Mouse (Mus musculus) heart, adult 18-20 months (tissue): ENCODE data around the gene Slc22a3. TPM values are rescaled to one million over a fixed set of nuclear protein-coding genes. Genes with fewer than 3 reads are reported as not detected.

Source experiments
- DNase-seq, 2 experiments: peaks; one replicate each; pipeline ENCODE4 v3.0.0; 2021 to 2022; ENCODE audit warnings: mixed read lengths in 1 of 2
- total RNA-seq, 2 experiments: library from RNA; stranded (reverse); gene quantifications; 2 replicates each; pipeline ENCODE4 v1.2.3; 2021

Slc22a3 gene
- total RNA-seq, 2 experiments from 2014 or later = 12.0 to 13.9 TPM

GRCm38 (mm10) chr17:12409346-12409944 is 98.1 kb downstream of the Slc22a3 start:
- no peak for DNase-seq

GRCm38 (mm10) chr17:12403420-12403819 is 104.1 kb downstream of the Slc22a3 start:
- peak; percentile 34 to 66 for DNase-seq

DNA sequence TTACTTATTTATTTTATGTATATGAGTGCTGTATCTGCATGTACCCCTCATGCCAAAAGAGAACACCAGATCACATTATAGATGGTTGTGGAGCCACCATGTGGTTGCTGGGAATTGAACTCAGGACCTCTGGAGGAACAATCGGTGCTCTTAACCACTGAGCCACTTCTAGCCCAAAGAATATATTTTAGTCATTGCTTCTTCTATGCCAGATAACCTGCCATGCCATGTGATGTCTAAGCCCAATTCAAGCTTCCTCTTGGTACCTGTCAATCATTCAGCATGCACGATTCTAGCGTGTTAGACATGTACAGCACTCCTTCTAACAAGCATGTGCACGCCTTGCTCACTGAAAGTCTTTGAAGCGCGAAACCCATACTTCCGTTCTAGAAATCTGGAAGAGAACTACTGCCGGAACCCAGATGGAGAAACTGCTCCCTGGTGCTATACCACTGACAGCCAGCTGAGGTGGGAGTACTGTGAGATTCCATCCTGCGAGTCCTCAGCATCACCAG is 111.3 kb downstream of the Slc22a3 start:
- no peak for DNase-seq

DNA sequence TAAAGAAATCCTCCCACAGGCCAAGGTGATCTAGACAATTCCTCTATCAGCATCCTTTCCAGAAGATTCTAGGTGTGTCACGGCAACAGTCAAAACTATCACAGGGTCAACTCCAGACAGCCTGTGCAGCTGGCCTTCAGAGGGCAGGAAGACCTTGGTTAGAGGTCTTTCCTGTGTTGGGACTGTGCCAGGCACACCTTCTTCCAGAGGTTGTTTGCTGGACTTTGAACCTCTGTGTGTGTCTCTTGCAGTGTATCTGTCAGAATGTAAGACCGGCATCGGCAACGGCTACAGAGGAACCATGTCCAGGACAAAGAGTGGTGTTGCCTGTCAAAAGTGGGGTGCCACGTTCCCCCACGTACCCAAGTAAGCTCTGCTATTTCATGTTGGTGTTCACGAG is 119.3 kb downstream of the Slc22a3 start:
- no peak for DNase-seq

GRCm38 (mm10) chr17:12387781-12388180 is 119.7 kb downstream of the Slc22a3 start:
- DNase-seq = no peak

DNA sequence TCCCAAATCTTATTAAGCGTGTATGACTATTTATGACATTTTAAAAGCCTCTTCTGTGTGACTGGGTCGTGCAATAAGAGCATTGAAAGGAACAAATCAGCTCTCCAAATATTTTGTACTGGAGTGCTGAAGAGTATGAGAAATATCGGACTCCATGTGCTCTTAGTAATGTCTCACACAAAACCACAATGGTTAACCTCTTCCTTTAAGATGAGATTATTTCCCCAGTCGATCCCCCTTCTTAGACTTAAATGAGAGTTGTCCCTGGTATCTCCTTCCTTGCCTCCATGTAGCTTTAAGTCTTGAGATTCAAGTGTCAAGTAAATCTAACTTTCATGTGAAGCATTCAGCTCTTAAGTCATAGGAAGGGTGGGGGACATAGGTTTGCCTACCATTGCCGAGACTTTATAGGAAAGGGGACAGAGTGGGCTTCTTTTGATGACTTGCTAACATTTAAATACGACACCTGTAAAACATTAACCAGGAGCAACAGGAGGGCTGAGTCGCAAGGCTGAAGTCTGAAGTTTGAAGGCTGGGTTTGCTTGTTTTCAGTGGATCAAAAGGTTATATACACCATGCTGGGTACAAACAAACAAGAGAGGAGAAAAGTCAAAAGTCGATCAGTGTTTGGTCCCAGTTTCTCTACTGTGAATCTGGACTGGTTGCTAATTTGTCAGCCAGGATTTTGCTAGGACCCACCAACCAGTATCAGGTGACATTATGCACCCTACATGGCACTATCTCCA is 122.3 kb downstream of the Slc22a3 start:
- no peak for DNase-seq

- DNase-seq = no peak
Observed at GRCm38 (mm10) chr17:12382531-12382930, 125.0 kb downstream of the Slc22a3 start.

GRCm38 (mm10) chr17:12381579-12381978 is 125.9 kb downstream of the Slc22a3 start:
- DNase-seq = no peak

DNA sequence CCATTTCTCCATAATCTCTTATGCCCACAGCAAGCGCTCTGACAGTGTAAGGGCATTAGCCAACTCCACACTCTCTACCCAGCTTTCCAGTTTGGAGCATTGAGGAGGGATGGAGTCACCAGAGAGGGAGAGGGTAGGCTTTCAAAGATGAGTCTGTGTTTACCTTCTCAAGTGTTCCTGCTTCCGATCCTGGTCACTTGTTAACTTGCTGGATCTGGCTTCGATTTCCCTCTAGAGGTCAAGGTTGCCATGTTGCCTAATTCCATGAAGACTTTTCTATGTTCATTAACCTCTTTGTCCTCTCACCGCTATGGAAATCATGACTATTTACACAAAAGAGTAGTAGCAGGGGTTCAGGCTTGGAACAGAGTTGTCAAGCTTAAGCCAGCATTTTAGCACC is 127.2 kb downstream of the Slc22a3 start:
- no peak for DNase-seq

DNA sequence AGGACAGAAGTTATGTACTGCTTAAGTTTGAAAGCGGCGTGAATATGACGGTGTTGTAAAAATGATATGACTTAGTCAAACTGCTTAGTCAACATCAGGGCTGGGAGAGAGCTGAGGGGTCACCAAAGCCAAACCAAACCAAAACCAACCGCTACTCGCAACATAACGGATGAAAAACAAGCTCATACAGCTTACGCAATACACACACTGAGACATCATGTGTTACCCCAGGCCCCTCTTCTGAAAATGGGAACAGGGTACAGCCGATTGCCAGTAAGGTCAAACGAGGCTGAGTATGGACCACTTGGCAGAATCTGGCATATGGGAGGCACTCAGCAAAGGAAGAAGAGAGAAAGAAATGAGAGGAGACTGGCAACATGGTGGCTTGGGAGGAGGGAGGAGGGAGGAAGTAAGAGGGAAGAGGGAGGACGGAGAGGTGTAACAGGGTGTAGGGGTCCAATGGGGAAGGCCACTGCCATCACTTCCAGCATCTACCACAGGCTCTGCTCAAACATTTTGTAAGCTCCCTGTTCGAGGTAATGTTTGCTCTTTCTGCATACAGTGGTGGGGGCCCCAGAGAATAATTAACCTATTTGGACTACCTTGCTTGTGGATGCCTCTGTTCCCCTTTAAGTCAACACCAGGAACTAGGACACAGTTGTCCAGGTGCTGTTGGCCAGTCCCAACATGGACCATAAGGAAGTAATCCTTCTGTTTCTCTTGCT is 129.4 kb downstream of the Slc22a3 start, which contains the start of gene Plg:
Gene Plg (plus strand): TSS at position 628 of the 725 bp plus-strand sequence.
- no peak for DNase-seq

- no peak for DNase-seq
Observed at GRCm38 (mm10) chr17:12373601-12374144, 133.8 kb downstream of the Slc22a3 start.

GRCm38 (mm10) chr17:12372021-12372420 is 135.5 kb downstream of the Slc22a3 start:
- peak; percentile 59 to 80 for DNase-seq

GRCm38 (mm10) chr17:12371310-12371925 is 136.1 kb downstream of the Slc22a3 start:
- peak in 1 of 2 experiments; percentile 40 for DNase-seq

- DNase-seq = no peak
Observed at GRCm38 (mm10) chr17:12370289-12370688, 137.2 kb downstream of the Slc22a3 start.

DNA sequence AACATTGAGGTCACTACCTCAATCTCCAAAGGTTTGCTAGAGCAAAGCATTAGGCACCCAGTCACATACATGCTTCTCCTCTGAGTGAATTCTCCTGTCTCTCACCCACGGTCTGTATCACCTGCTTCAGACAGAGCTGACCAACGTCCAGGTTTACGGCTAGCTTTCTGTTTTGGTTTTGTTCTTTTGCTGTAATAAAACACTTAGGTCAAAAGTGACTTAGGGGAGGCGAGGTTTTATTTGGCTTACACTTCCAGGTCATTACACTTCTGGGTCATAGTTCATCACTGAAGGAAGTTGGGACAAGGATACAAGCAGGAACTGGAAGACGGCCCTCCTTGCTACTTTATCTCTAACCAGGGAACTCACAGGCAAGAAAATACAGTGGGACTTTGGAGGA is 138.1 kb downstream of the Slc22a3 start:
- DNase-seq = no peak

Other genes starting within 250 kb of the Slc22a3 start
- 10 to 100 TPM; 44.7 to 49.8 TPM for gene Map3k4, start 188.9 kb downstream of the Slc22a3 start, total RNA-seq
- gene Plg, start 129.1 kb downstream of the Slc22a3 start, total RNA-seq = not detected
- gene Slc22a2, start 76.4 kb upstream of the Slc22a3 start, total RNA-seq = not detected
- gene Slc22a1, start 168.1 kb upstream of the Slc22a3 start, total RNA-seq = 10 to 100 TPM; 12.1 to 17.8 TPM